Mouse (Mus musculus): ENCODE results near the gene Spag4. TPM values are rescaled to one million over a fixed set of nuclear protein-coding genes. Genes with fewer than 3 reads are reported as not detected.
A peak's percentile ranks its signal among the peaks of the same experiment; 100 is the strongest.
"Not testable (repeated sequence)": the region's sequence is repeated elsewhere in the genome, so short reads cannot be mapped to it uniquely, and the experiment has no call there.

Spag4 gene
- polyA plus RNA-seq, 1 experiment from 2014 or later = 6.1 TPM

DNA sequence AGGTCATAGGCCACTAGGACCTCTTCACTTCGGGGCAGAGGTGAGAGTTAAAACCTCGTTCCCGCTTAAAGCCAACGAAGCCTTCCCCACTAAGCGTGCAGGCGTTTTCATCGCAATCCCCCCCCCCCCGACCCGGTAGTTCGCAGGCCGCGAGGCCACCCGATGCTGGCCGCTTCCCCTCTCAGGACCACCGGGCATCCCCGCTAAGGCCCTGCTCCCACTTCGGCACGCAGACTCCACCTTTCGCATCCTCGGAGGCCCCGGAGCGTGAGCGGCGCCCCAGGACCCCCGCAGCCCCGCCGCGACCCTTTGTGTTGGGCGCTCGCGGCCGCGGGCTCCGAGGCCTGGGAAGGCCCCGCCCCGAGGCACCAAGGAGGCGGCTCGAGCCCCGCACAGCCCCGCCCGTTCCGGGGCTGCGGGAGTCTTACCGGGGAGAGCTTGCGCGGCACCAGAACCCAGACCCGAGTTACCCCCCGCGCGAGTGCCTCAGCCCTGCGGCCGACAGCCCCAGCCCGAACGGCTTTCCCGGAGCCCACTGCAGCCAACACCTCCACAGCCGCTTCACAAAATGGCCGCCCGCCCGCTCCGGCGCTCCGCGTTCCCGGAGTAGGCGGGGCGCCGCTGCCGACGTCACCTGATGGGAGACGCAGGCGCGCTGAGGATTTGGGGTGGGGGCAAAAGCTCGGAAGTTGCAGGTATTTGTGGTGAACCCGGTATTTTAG, 46.5 kb downstream of the Spag4 start, which contains the start of the genes Cpne1 and Rbm12:
Cpne1 (minus strand) TSS at position 608 of the 722 bp plus-strand sequence.
Rbm12 (minus strand) TSS at position 621 of the 722 bp plus-strand sequence.
- Histone ChIP-seq H3K9ac (replicated peaks) (peak within 1 kb of the TSS; percentile 97), H3K27me3 (no peaks in the 10 kb centered on the region), H3K4me2 (replicated peaks) (peak within 1 kb of the TSS; percentile 53), H3K4me1 (peaks cover 24% of the 10 kb centered on the region), H3K27ac (replicated peaks) (peak within 1 kb of the TSS; percentile 94), H3K9me3 (no peaks in the 10 kb centered on the region), H3K4me3 (peak within 1 kb of the TSS; percentile 98), H3K36me3 (no peaks in the 10 kb centered on the region)
- WGBS = under 1% methylated on average over 74 of the region's 74 CpGs
- peak; percentile 96 for ATAC-seq (replicated peaks)

DNA sequence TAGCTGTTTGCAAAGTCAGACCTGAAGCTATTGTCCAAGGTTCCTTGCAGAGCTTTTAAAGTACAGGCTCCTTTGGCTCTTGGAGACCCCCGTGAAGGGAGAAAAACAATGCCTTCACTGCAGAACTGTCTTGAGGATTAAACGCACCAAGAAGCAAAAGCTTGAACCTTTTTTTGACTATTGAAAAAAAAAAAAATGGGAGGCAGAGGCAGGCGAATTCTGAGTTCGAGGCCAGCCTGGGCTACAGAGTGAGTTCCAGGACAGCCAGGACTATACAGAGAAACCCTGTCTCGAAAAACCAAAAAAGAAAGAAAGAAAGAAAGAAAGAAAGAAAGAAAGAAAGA, 47.1 kb downstream of the Spag4 start:
- H3K4me1 ChIP-seq = peaks cover 20% of the 10 kb centered on the region
- H3K9me3 ChIP-seq; H3K36me3 ChIP-seq; H3K27me3 ChIP-seq; ATAC-seq (replicated peaks): not testable (repeated sequence)
- WGBS = 24% methylated on average over 5 of the region's 5 CpGs
- peak overlapping the region; percentile 53 for H3K4me2 ChIP-seq (replicated peaks)
- peak overlapping the region; percentile 97 for H3K9ac ChIP-seq (replicated peaks)
- peak overlapping the region; percentile 98 for H3K4me3 ChIP-seq
- H3K27ac ChIP-seq (replicated peaks) = peak overlapping the region; percentile 94

DNA sequence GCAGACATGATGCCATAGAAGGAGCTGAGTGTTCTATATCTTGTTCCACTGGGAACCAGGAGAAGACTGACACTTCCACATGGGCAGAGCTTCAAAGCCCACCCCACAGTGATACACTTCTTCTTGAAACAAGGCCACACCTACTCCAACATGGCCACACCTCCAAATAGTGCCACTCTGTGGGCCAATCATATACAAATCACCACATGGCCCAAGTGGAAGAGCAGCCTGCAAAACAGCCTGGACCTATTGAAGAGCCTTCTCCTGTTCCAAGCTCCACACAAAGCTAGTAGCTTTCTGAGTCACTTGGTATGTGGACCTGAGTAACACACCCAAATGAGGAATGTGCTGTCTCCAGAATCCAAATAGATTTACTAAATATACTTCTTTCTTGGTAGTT, 54.6 kb downstream of the Spag4 start:
- no peaks in the 10 kb centered on the region for H3K4me1 ChIP-seq
- no peak overlapping the region for H3K9ac ChIP-seq (replicated peaks)
- no peaks in the 10 kb centered on the region for H3K27me3 ChIP-seq
- ATAC-seq (replicated peaks) = no peak
- no peak overlapping the region for H3K4me2 ChIP-seq (replicated peaks)
- no peak overlapping the region for H3K27ac ChIP-seq (replicated peaks)
- 0 out of 2 replicates have a peak, but pooled peaks cover 4% of the 10 kb centered on the region for H3K36me3 ChIP-seq
- no peak overlapping the region for H3K4me3 ChIP-seq
- no peaks in the 10 kb centered on the region for H3K9me3 ChIP-seq

Other genes with a start within 250 kb of the Spag4 start
- 30.5 and 32.5 TPM in 2 replicates for gene BC029722, start 245.7 kb upstream of the Spag4 start, polyA plus RNA-seq (2015; fragmentation: Nextera tagmentation; extraction: Ambion mirVana)
- 159 and 160 TPM in 2 replicates for gene Eif6, start 238.2 kb upstream of the Spag4 start, polyA plus RNA-seq (2015; fragmentation: Nextera tagmentation; extraction: Ambion mirVana)
- 0.57 and 0.61 TPM in 2 replicates for gene Fam83c, start 230.3 kb upstream of the Spag4 start, polyA plus RNA-seq (2015; fragmentation: Nextera tagmentation; extraction: Ambion mirVana)
- 63.5 and 79.0 TPM in 2 replicates for gene Uqcc1, start 134.9 kb upstream of the Spag4 start, polyA plus RNA-seq (2015; fragmentation: Nextera tagmentation; extraction: Ambion mirVana)
- gene Gm15557, start 124.4 kb upstream of the Spag4 start, polyA plus RNA-seq (2015; fragmentation: Nextera tagmentation; extraction: Ambion mirVana) = not detected in 2 replicates
- 2.4 and 4.3 TPM in 2 replicates for gene Gdf5, start 119.8 kb upstream of the Spag4 start, polyA plus RNA-seq (2015; fragmentation: Nextera tagmentation; extraction: Ambion mirVana)
- gene Cep250, start 108.7 kb upstream of the Spag4 start, polyA plus RNA-seq (2015; fragmentation: Nextera tagmentation; extraction: Ambion mirVana) = 18.9 and 19.2 TPM in 2 replicates
- 1.8 TPM in 2 replicates for gene 6430550D23Rik, start 57.2 kb upstream of the Spag4 start, polyA plus RNA-seq (2015; fragmentation: Nextera tagmentation; extraction: Ambion mirVana)
- 341 and 364 TPM in 2 replicates for gene Ergic3, start 57.1 kb upstream of the Spag4 start, polyA plus RNA-seq (2015; fragmentation: Nextera tagmentation; extraction: Ambion mirVana)
- gene Fer1l4, start 12.2 kb upstream of the Spag4 start, polyA plus RNA-seq (2015; fragmentation: Nextera tagmentation; extraction: Ambion mirVana) = not detected in 2 replicates
- gene Cpne1, start 46.8 kb downstream of the Spag4 start, polyA plus RNA-seq (2015; fragmentation: Nextera tagmentation; extraction: Ambion mirVana) = 31.9 and 34.5 TPM in 2 replicates
- gene Rbm12, start 46.8 kb downstream of the Spag4 start, polyA plus RNA-seq (2015; fragmentation: Nextera tagmentation; extraction: Ambion mirVana) = 31.1 and 32.4 TPM in 2 replicates
- 24.1 and 24.2 TPM in 2 replicates for gene Gm28036, start 61.9 kb downstream of the Spag4 start, polyA plus RNA-seq (2015; fragmentation: Nextera tagmentation; extraction: Ambion mirVana)
- 363 and 422 TPM in 2 replicates for gene Romo1, start 78.9 kb downstream of the Spag4 start, polyA plus RNA-seq (2015; fragmentation: Nextera tagmentation; extraction: Ambion mirVana)
- gene Nfs1, start 79.0 kb downstream of the Spag4 start, polyA plus RNA-seq (2015; fragmentation: Nextera tagmentation; extraction: Ambion mirVana) = 40.7 TPM in 2 replicates
- gene Rbm39, start 115.1 kb downstream of the Spag4 start, polyA plus RNA-seq (2015; fragmentation: Nextera tagmentation; extraction: Ambion mirVana) = 579 and 585 TPM in 2 replicates
- gene Phf20, start 131.3 kb downstream of the Spag4 start, polyA plus RNA-seq (2015; fragmentation: Nextera tagmentation; extraction: Ambion mirVana) = 153 and 157 TPM in 2 replicates
- 6.6 and 6.8 TPM in 2 replicates for gene Cnbd2, start 247.1 kb downstream of the Spag4 start, polyA plus RNA-seq (2015; fragmentation: Nextera tagmentation; extraction: Ambion mirVana)
- gene Scand1, start 247.5 kb downstream of the Spag4 start, polyA plus RNA-seq (2015; fragmentation: Nextera tagmentation; extraction: Ambion mirVana) = 93.0 and 99.8 TPM in 2 replicates